Mouse (Mus musculus) right cerebral cortex, postnatal 10 days (tissue): ENCODE data around the gene Peli3.

Experiments used
- DNase-seq, 2 experiments: peaks; one replicate each; pipeline ENCODE4 v3.0.0; 2021; ENCODE audit warnings: low spot score in 2 of 2

Peli3 gene

DNA sequence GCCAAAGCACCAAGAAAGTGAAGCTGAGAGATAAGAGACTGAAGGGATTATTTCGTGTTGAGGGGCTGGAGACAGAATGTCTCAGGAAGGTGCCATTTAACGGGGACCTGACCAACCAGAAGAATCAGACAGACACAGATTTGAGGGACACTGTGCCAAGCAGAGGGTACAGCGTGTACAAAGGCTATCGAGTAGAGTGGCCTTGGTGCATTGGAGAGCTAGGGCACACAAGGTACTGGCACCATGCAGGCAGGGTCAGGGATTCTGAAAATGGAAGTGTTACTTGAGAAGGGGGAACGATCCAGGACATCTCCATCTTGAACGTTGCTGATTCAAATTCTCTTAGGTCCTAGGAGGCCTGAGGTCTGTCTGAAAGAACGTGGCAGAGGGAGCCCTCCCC is 33.6 kb downstream of the Peli3 start:
- no peak for DNase-seq

DNA sequence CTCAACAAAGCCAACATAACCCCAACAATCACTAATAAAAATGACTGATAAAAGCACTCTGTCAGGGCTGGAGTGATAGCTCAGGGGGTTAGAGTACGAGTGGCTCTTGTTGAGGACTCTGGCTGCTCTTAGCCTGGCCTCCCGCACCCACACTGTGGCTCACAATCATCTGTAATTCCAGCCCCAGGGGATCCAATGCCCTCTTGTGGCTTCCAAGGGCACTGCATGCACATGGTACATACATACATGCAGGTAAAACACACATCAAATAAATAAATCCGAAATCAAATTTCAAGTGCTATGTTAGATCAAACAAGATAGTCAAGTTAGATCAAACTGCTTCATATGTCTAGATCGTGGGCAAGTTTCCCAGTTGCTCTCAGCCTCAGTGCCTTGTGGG is 34.8 kb downstream of the Peli3 start:
- no peak for DNase-seq

DNA sequence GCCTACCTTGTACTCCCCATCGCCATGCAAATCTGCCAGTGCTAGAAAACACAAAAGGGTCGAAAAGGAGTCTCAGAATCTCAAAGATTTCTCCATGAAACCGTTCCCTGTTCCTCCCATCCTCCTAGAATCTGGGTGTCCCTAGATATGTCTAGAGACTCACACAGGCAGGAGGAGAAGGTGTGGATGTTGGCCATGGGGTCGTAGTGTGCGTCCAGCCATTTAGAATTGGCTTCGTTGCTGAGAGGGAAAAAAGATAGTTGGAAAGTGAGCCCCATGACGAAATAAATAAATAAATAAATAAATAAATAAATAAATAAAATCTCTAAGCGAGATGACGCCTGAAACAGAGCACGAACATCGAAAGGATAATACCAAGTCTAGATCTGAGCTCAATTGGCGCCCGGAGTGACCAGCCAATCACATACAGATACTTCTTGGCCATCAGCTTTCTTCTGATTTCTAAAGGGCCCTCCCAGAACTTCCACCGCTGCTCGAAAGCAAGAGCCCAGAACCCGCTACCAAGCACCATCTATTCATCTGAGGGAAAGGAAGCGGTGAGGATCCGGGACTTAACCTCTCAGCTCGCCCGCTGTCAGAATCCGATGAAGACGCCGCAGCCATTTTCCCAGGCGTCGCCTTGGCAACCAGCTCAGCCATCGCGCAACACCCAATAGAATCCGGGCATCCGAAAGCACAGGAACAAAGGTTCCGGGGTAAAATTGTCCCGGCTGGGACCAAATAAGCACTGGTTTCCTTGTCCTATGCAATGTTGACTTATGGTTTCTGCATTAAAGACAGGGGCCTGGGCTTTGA is 36.7 kb downstream of the Peli3 start, which contains the start of gene Bbs1:
Bbs1 (minus strand) TSS at position 650 of the 816 bp plus-strand sequence.
- peak; percentile 91 for DNase-seq

DNA sequence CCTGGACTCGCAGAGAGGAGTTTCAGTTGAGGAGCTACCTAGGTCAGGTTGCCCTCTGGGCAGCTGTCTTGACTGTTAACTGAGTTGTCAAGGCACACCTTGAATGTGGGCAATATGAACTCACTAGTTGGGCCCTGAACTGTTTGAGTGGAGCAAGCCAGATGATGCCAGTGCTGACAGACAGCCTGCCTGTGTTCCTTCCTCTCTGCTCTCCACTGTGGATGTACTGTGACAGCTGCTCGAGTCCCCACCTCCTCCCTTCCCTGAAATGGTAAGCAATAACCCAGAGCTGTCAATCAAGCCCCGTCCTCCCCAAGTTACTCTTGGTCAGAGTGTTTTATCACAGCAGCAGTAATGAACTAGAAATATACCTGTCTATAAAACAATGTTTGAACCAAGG is 43.0 kb downstream of the Peli3 start:
- DNase-seq, result no peak

DNA sequence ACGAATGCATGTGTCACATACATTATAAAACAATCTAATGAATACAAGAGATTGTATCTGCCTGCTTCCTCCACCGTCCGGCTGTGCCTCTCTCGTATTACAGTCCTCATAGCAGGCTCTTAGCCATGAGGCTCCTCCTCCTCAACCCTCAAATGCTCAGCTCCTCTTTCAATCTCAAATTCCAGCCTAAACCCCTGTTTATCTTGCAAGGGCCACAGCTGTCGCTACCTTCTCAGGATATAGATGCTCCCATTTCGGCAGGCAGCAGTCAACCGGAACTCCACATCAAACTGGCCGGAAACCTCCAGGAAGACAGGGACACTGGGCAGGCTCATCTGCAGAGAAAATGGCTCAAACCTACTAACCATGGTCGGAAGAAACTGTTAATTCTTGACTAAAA is 44.0 kb downstream of the Peli3 start:
- no peak for DNase-seq

DNA sequence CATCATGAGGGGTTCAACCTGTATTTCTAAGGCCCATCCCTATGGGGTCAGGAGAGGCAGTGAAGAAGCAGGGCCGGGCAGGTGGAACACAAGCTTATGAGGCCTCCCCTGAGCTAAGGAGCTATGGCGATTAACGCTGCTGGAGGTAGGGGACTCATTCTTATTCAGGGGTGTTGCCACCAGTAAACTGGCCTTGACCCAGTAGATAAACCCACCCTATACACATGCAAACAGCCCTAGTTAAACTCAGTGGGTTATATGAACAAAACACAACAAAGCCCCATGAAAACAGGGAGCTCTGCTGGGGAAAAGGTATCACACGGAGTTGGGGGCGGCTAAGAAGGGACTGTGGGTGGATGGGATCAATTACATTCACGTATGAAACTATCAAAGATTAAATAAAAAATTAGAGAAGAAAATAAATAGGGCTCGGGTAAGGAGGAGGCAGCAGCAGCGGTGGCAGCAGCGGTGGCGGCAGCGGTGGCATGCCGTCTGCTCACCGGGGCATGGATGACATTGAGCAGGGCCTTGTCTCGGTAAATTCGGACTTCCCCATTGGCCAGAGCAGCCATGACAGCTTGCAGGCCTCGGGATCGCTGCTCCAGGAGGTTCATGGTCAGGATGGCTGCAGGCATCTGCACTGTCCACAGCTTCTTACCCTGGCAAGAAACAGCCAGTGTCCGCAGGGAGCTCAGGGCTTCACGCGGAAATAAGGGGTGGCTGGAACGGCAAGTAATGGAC is 46.0 kb downstream of the Peli3 start:
- no peak for DNase-seq

DNA sequence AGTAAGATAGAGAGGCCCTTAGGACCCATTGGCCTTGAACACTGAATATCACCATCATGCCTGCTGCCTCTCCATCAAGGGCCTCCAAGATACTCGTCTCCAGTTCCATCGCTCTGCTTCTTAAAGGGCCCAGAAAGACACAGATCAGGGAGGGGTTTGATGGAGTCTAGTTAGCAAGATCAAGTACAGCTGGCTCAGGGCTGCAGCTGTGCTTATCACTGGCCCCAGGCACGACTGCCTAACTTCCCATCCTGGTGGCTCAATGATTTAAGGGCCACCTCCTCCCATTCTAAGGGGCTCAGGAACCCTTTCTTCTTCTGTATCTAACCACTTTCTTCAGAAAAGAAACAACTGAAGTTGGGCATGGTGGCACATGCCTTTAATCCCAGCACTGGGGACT is 51.1 kb downstream of the Peli3 start:
- DNase-seq, result no peak

DNA sequence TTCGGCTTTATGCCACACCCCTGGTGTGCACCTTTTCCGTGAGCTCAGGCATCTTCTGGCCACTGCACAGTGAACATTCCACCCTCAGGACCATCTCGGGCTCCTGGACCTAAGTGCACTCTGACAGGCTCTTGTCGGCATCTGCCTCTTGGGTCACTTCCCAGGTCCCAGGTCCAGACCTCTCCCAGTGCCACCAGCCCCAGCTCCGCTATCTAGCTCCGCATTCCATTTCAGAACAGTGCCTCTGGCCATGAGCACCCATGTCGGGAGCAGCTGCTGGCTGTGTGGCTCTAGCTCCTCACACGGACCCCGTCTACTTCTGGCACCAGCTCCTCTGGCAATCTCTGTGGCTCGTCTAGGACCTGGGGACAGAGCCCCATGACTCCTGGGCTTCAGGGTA is 53.1 kb downstream of the Peli3 start:
- no peak for DNase-seq

DNA sequence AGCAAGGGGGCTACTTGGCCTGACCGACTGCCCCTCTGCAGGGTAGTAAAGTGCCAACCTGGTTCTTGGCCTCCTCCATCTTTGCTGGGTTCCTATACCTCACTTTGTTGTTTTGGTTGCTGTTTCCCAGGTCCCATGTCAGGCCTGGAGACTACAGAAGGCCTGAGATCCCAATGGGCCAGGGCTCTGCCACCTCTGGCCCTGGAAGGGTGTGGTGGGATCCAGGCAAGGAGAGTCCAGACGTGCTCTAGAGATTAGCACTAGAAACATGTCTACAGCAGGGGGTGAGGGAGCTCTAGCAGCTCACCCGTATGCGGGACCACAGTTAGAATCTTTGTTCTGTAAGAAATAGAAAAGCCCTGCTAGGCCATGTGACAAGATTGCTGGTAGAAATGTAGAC is 59.0 kb downstream of the Peli3 start:
- no peak for DNase-seq
